Mouse (Mus musculus): Measurements from ENCODE around the gene Tppp3.

Gene Tppp3

DNA sequence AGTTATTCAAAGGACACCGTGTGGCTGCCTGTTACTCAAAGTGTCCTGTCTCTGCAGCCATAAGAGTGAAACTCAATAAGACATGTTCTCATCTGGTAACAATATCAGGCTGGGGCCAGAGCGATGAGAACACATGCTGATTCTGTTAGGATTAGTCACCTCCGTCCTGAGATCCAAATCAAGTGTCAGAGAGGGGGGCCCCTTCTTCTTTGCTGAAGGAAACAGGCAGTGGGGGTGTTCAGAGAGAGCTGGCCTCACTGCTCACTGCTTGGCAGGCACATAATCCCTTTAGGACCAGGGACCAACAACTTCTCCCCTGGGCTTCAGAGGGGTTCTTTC lies 12.7 kb upstream of the Tppp3 start:
- DNase-seq, result no peak

DNA sequence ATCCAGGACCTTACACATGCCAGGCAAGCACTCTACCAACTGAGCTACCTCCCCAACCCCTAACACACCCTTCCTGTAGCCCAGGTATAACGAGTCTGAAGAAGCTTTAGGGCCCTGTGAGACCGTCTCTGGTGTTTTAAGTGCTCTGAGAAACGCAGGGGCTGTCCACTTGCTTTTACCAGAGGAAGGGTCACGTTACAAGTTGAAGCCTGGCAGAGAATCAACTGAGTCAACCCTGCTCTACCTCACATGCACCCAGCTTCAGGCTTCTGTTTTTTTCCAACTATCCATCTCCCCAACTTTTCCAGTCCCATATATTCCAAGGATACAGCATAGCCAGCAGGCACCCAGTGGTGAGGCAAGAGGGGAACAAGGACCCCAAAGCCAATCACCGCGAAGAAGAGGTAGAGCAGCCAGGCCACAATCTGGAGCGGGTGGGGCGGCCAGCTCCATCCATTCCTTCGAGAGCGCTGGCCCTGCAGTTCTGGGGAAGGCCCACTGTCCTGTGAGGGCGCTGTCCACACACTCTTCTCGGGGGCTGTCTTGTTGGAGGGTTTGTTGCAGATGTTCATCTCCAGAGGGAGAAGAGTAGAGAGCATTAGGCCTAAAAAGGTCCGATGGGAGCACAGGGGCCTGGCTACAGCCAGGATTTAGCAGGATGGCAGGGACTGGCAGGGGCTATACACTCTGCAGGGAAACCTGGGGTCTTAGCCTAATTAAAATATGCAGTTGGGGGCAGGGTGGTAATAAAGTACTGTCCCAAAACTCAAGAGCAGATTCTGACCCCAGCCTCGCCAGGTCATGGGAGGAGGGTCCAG lies 12.1 kb upstream of the Tppp3 start:
- no peak for DNase-seq

DNA sequence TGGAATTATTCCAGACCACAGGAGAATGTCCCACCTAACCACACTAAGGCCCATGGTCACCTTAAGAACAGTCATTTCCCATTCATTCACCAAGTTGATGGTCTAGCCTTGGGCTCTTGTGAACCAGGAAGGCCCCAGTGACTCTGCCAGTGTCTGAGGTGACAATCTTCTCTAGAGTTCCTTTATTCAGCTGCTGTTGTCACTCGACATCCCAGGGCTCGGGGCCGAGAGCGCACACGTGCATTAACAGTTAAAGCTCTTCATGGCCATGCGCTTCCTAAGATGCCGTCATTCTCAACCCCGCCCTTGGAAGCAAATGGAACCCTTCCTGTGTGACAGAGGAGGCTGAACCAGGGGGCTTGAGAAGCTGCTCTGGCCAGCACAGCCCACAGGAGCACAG lies 10.8 kb upstream of the Tppp3 start:
- no peak for DNase-seq

DNA sequence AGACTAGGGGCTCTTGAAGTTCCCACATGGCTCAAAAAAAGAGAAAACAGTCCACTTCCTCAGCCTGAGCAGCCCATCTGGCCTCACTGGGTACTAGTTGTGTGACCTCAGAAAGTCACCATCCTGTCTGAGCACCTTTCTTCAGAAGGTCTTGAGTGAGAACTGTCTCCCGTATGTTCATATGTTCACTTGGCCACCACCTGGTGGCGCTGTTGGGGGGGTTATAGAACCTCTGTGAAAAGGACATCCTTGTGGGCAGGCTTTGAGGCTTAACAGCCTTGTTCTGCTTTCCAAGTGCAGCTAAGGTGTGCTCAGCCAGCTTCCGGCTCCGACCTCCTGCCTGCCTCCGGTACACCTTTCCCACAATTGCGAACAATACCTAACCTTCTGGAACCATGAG lies 10.1 kb upstream of the Tppp3 start:
- no peak for DNase-seq

DNA sequence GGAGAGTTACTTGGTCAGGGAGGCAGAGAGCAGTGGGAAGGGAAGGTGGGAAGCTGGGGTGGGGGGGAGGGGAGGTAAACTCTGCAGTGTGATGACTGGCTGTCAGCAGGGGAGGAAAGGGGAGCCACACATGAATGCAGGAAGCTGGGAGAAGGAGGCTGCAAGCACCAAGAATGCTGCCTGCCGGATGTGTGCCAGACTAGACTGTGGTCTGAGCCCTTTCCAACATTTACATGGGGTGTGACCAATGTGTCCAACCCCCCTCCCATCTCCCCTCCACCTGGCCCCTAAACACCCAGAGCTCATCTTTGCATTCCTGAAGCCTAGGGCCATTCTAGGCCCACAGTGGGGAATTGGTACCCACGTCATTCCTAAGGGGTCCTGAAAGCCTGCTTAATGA lies 9.7 kb upstream of the Tppp3 start:
- DNase-seq, result no peak

DNA sequence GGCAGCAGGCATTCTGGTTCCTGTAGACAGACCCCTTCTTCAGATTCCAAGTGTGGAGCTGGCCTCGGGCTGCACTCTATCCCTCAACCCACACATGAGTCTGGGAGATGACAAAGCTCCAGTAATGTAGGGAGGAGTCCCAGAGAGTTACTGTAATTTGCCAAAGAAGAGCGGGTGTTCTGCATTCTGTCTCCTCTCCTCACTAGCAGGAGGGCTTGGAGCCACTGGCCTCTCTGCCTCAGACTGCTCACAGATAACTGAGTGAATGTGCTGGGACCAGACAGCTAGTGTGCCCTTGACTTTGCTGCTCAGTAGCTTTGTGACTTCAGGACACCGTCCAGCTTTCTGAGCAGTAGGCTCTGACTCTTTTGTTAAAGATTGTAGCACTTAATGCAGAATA lies 6.5 kb upstream of the Tppp3 start:
- DNase-seq, result no peak

DNA sequence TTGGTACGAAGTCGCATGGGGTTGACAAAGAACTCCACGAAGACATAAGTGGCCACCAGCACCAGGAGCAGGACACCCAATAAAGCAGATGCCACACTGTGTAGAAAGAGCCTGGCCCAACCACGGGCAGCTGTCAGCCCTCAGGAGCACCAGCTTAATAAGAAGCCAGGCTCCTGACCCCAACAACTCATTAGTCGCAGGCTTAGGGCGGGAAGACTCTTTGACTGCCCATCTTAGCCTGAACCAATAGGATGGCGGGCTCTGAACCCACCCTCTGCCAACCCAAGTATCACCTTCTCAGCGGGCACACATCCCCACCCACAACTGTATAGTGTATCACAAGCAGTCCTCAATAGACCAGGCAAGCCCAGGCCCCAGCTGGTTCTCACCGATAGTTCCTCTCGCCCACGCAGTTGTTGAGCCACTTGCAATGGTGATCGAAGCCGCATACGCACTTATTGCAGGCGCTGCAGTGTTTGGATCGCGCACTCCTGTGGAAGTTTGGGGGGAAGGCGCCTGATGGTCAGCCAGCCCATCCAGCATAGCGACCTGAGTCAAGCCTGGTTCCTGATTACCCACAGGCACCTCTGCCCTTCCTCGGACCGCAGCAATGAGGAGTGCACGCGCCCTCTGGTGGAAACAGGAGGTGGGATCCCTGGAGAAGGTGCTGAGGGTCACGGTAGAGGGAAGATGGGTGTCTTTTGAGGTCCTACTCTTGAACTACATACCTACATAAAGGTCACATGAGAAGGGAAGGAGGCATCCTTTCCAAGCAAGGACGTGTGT lies 5.5 kb upstream of the Tppp3 start:
- DNase-seq, result peak; percentile 85

DNA sequence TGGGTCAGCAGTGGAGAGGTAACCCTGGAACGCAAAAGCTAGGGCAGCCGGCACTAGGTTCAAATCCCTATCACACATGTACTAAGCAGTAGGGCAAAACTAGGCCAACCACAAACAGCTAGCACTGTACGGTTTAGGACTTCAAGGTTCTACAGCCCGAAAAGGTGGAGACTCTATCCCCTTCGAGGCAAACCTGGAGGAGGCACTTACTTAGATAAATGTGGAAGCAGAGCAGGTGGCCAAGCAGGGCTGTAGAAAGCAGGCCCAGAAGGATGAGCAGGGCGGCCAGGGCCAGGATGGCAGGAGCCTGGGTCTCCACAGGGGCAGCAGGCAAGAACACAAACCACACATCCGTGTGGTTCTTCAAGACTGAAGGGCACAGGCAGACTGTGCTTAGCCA lies 4.8 kb upstream of the Tppp3 start:
- no peak for DNase-seq

DNA sequence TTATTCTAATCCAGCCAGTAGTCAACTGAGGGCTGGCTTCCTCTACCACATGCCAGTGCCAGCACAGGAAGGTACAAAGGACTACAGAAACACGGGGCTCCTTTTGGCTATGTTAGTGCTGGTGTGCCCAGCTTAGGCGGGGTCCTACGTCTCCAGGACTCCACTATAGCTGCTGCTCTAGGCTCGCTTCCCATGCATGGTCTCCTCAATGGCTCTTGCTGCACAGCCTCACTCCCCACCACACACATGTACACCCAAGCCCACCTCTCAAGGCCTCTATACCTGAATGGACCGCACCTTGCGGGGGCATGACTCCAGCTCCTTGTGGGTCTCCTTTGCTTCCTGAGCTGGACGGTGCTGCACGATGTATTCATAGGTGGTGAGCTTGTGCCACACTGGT lies 4.4 kb upstream of the Tppp3 start:
- no peak for DNase-seq

DNA sequence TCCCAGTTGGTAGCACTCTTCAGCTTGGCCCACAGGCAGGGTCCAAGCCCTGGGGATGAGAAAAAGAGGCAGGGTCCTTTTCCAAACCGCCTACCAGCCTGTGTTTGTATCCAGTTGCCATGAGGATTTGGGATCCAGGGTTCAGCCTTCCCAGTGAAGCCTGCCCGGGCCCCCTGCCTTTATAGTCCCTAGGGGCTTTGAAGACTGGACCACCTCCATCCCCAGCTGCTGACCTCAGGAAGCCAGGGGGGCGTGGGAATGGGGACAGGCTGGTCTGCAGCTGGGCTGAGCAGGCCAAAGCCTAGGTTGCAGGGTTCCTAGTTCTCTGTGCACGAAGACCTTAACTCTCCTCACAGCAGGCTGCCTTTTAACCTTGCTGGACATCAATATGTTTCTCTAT lies 3.9 kb upstream of the Tppp3 start:
- DNase-seq, result no peak

DNA sequence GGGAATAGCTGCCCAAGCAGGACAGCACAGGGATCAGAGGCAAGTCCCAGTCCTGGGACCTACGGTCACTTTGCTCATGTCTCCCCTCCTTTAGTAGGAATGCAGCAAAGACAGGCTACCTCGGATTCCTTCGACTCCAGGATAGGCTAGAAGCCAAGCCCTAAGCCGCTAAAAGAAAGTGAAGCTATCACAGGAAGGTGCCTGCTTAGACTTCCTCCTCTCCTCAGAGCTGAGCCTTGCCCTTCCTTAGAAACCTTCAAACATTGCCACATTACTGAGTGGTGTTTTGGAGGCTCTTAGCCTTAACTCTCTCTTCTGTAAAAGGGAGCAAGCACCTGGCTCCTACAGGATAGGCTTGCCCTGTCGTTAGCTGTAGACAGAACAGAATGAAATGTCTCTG lies 3.4 kb upstream of the Tppp3 start:
- DNase-seq, result no peak

DNA sequence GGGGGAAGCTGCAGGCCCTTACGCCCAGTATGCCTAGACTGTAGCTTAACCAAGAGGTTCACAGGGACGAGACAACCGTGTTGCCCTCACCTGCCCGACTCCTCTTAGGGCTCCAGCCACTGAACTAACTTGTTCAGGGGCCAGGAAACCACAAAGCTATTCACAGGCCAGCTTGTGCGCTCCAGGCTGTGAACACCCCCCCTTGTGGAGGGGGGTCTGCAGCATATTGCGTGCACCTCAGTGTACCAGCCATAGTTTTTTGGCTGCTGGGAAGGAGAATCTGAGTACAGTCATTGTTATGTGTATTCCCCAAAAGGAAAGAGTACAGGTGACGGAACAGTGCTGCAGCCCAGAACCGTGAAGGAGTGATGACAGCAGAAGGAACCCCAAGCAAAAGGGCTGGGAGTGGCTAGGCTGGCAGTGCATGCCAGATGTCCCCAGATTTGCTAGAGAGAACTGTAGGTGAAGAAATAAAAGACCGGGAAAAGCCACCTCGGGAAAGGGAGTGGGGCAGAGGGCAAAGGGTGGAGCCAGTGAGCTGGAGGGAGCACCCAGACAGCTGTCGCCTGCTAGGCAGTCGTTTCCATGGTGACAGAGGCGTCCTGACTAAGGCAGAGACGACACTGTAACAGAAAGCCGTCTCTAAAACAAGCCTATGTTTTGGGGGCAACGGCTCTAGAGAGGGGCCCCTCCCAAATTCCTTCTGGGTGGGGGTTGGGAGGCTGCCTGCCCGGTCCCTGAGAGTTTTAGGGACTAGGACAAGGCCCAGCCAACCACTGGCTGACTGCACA lies 2.7 kb upstream of the Tppp3 start:
- no peak for DNase-seq

DNA sequence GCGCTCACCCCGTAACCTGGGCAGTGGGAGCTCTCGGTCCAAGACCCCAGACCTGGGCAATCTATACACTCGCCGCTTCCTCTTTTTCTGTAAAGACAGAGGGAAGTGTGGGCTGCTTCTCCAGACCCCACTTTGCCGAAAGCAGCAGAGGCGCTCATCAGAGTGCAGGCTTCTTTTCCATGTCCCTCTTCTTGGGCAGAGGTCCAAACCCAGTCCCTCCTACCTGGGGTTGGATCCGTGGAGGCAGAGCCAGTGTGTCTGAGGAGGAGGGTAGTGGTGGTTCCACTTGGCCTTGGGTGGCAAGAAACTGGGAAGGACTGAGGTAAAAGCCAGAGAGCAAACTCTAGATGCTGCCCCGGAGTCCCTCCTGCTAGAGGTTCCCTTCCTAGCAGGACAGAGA lies 1.7 kb upstream of the Tppp3 start:
- DNase-seq, result no peak

DNA sequence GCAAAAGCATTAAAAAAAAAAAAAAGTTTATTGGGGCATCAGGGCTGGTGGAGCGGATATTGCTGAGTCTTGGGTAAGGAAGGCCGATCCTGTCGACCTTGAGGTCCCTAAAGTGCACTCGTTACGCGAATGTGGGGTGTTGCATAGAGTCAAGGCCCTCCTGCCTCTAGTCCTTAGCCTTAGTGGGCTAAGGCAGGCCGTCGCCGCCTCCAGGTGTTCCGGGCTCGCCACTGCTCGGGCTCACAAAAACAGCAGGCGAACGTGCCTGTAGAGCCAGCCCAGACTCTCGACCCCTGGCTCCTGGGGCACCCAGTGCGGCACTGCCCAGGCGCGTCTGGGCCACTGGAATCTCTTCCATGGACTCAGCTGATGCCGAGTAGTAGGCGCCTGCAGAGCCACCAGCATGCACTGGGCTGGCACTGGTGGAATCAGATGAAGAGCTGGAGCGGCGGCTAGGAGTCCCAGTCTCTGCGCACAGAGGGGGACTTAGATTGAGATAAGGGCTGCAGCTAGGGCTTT lies 1.1 kb upstream of the Tppp3 start:
- DNase-seq, result no peak

DNA sequence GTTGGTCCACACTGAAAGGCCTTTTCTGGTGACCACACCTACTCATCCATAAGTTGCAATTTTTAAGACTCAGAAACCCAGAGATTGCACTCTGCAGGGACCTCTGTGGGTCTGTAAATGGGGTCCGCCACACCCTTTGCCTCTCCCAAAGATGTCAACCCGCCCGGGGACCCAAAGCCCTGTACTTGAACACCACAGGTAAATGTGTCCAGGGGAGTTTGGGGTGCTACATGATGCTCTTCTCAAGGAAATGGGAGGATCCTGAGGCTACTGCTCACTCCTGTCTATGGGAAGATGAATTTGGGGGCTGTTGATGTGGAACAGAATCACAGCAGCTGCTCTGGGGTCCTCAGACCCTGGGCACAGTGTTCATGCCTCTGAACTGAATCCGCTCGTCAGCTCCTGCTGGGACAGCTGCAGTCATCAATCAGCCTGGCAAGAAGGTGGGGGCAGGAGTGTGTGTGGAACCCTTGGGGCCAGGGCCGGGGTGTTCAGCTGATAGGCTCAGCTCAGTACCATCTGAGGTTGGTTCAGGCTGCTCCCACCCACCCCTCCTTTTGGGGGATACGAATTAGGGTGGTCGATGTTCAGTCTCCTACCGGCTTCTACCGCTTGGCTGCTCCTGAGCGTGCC lies 529 bp downstream of the Tppp3 start:
- DNase-seq, result no peak

DNA sequence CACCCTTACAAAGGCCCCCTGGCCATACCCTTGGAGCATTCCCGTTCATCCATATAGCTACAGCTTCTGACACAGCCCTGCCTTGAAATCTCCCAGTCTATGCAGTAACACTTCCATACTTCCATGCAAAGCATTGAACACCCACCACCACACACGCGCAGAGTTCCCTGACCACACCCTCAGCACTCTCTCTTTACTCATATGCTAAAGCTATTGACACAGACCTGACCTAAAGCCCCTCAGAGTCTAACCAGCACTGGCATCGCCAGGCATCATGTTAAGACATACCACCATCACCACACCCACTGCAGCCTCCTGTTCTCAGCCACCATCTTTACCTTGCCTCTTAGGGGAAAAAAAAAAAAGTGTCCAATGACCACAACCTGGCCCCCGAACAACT lies 1.1 kb downstream of the Tppp3 start:
- no peak for DNase-seq

DNA sequence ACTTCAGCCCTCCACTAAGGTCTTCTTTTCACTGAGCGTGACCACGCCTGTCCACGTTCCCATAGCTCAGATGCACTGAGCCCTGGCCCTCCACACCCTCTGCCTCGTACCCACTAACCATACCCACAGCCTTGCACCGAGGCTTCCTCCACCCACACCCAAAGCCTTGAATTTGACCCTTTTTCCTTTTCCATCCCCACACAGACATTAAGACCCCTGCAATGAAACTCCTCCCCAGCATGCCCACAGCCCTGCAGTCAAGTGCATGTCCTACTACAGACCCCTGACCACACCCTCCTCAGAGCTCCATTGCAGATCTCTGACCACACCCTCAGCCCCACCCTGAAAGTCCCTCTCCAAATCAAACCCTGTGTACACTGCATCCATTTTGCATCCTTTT lies 1.5 kb downstream of the Tppp3 start:
- DNase-seq, result no peak

DNA sequence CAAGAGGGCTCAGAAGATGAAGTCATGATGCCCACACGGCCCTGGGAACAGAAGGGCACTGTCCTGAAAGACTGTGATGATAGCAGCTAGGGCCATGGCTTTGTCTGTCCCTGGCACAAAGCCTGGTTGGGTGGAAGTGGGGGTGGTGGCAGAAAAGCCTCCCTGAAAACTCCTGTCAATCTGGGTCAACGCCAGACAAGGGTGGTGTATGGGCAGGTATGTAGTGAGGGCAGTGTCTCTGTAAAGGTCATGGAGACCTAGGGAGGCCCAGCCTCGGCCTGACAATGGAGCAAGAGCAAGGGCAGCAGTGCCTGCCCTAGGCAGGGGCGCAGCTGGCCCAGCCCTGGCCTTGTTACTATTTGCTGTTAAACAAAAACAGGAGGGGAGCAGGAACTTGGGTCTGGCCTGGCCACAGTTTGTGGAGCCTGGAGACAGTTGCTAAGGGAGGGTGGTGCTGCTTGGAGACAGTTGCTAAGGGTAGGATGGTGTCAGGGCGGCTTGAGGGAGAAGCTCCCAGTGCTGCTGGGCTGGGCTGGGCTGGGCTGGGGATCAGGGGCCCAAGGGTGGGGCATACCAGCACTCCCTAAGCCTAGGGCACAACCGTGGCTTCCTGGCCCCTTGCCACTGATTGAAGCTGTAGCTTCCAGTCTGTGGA lies 2.2 kb downstream of the Tppp3 start:
- DNase-seq, result peak; percentile 84

DNA sequence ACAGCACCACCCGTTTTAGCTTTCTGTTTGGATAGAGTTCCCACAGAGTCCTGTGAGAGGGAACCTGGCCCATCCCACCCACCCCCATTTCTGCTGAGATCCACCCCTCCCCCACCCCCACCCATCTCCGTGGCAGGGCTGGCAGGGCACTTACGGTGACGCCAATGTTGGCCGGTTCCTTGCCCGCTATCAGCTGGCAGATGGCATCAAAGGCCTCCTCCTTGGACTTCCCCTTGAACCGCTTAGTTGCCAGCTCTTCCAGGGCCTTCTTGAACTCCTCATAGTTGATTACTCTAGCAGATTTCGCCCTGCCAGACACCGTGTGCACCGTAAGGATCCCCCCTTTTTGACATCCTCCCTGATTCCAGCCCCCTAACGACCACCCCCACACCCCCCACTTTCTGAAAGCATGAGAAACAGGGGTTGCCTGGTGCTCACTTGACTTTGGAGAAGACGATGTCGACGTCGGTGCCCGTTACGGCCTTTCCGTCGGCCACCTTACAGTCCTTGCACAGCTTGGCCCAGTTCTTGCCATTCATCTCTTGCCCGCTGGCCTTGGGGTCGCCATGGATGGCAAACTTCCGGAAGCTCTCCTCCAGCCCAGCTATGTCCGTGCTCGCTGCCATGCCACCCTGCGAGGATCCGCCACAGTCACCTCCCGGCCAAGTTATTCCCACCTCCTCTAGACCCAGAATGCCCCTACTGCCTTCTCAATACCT lies 3.2 kb downstream of the Tppp3 start:
- peak; percentile 65 for DNase-seq

DNA sequence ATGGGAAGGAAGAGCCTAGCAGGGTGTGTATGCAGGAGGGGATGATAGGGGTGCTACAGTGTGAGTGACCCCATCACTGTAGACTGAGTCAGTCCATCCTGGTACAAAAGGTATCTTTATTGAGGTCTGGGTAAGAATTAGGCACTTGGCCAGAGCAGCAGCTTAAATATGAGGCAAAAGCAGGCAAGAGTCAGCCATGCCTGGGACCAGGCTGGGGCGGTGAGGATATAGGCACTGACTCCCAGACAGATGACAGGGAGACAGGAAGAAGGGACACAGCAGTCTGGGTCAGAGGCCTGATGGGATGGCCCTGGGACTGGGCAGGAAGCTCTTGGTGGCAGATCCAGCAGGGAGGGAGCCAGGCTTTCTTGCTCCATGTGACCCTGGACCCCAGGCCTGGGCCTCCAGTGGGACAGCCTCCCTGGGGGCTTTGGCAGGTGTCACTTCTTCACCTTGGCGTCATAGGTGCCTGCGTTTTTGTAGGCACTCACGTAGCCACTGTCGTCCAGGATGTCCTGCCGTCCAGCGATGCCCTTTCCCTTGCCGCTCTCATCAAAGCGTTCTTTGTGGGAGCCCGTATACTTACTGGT lies 3.8 kb downstream of the Tppp3 start:
- peak; percentile 72 for DNase-seq

DNA sequence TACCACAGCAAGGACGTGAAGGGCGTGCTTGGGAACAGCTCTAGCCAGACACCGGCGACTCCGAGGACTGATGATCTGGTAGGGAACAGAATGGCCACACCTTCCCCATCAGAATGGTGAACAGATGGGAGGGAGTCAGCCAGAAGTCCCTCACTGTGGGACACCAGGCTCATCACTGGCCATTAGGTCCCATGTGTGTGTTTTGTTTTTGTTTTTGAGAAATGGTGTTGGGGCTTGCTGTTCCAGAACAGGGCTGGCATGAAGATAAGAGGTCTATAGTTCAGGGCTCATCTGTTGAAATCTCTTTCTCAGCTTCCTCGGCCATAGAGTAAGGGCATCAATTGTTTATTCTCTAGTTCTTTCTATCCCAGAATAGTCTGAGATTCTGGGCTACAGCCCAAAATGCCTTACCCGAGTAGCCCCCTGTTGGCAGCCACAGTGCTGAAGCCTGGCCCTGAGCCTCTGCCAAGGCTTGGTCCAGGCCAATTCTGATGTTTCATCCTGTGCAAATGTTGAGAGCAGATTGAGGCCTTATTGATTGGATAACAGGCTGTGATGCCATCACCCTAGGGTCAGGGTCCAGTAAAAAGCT lies 4.5 kb downstream of the Tppp3 start:
- DNase-seq, result peak; percentile 95
